Mouse (Mus musculus): ENCODE results near the gene Macrod2. TPM values are rescaled to one million over a fixed set of nuclear protein-coding genes. Genes with fewer than 3 reads are reported as not detected.

The Macrod2 gene
- polyA plus RNA-seq, 1 experiment from 2014 or later: 47.6 TPM

- H3K27me3 ChIP-seq (ENCODE audit: control insufficient read depth, insufficient read depth, low read length): no peaks in the 10 kb centered on the region
- H3K4me1 ChIP-seq (replicated peaks; ENCODE audit: control insufficient read depth, insufficient read depth, low read length): no peaks in the 10 kb centered on the region
- WGBS: 84% methylated on average over 7 of the region's 7 CpGs
- no peak overlapping the region for H3K27ac ChIP-seq (ENCODE audit: low read depth, low read length)
- no peak overlapping the region for H3K4me2 ChIP-seq (ENCODE audit: low read depth, low read length, severe bottlenecking)
- no peaks in the 10 kb centered on the region for H3K36me3 ChIP-seq (ENCODE audit: control insufficient read depth, insufficient read depth, low read length)
- ATAC-seq (replicated peaks; ENCODE audit: low FRiP score) (no peak), DNase-seq (ENCODE audit: low spot score) (no peak)
- no peaks in the 10 kb centered on the region for H3K9me3 ChIP-seq (ENCODE audit: control insufficient read depth, low read length)
- H3K4me3 ChIP-seq (ENCODE audit: low read depth, low read length): no peak overlapping the region
- H3K9ac ChIP-seq (ENCODE audit: low read length): no peak overlapping the region
Observed at GRCm38 (mm10) chr2:140898408-140898985, 503.4 kb downstream of the Macrod2 start.

- H3K27me3 ChIP-seq (ENCODE audit: control insufficient read depth, insufficient read depth, low read length): no peaks in the 10 kb centered on the region
- no peak for ATAC-seq (replicated peaks; ENCODE audit: low FRiP score)
- H3K4me2 ChIP-seq (ENCODE audit: low read depth, low read length, severe bottlenecking): no peak overlapping the region
- no peaks in the 10 kb centered on the region for H3K4me1 ChIP-seq (replicated peaks; ENCODE audit: control insufficient read depth, insufficient read depth, low read length)
- DNase-seq (ENCODE audit: low spot score): no peak
- H3K9me3 ChIP-seq (ENCODE audit: control insufficient read depth, low read length): no peaks in the 10 kb centered on the region
- H3K9ac ChIP-seq (ENCODE audit: low read length): no peak overlapping the region
- whole genome bisulfite sequencing: 41% methylated on average over 4 of the region's 4 CpGs
- no peak overlapping the region for H3K4me3 ChIP-seq (ENCODE audit: low read depth, low read length)
- H3K36me3 ChIP-seq (ENCODE audit: control insufficient read depth, insufficient read depth, low read length): no peaks in the 10 kb centered on the region
- H3K27ac ChIP-seq (ENCODE audit: low read depth, low read length): no peak overlapping the region
Observed at GRCm38 (mm10) chr2:140905331-140905730, 510.2 kb downstream of the Macrod2 start.

GRCm38 (mm10) chr2:140906123-140906522 lies 511.0 kb downstream of the Macrod2 start:
- WGBS: 28% methylated on average over 3 of the region's 3 CpGs
- Histone ChIP-seq H3K4me2 (ENCODE audit: low read depth, low read length, severe bottlenecking) (no peak overlapping the region), H3K9me3 (ENCODE audit: control insufficient read depth, low read length) (no peaks in the 10 kb centered on the region), H3K27ac (ENCODE audit: low read depth, low read length) (no peak overlapping the region), H3K9ac (ENCODE audit: low read length) (no peak overlapping the region), H3K4me3 (ENCODE audit: low read depth, low read length) (no peak overlapping the region), H3K4me1 (replicated peaks; ENCODE audit: control insufficient read depth, insufficient read depth, low read length) (no peaks in the 10 kb centered on the region), H3K36me3 (ENCODE audit: control insufficient read depth, insufficient read depth, low read length) (no peaks in the 10 kb centered on the region), H3K27me3 (ENCODE audit: control insufficient read depth, insufficient read depth, low read length) (no peaks in the 10 kb centered on the region)
- DNase-seq (ENCODE audit: low spot score) (no peak), ATAC-seq (replicated peaks; ENCODE audit: low FRiP score) (no peak)

DNA sequence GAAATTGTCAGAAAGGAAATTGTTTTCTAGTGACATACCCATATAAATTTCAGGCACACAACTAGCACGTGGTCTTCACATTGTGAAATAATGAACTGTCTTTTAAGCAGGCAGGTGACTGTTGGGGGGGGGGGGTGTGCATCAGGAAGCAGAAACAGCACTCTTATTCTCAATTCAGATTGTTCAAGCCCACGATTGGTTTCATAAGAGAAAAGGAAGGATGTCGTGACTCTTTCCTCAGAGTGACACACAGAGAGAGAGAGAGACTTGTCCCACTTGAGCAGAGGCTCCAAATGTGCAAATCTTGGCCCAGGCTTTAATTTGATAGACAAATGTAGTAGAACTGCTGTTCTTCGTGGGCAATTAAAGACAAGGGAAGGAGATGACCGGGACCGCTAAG lies 516.4 kb downstream of the Macrod2 start:
- no peak overlapping the region for H3K27ac ChIP-seq (ENCODE audit: low read depth, low read length)
- 59% methylated on average over 6 of the region's 6 CpGs for WGBS
- H3K4me3 ChIP-seq (ENCODE audit: low read depth, low read length): no peak overlapping the region

DNA sequence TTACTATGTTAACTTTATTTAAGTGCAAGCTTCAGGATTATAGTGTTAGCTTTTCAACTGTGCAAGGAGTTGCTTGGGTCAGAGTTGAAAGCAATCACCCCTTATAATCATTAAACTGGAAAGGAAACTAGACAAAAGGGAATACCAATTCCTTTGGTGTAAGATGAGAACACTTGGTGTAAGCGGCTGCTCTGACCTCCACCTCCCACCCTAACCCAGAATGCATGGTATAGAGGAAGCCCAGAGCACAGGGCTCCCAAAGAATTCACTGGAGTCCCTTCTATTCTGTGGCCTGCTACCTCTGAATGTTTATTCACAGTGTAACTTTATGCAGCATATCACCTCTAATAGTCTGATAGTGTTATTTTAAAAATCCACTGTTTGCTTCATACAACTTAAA lies 517.1 kb downstream of the Macrod2 start:
- Histone ChIP-seq H3K9me3 (ENCODE audit: control insufficient read depth, low read length) (no peaks in the 10 kb centered on the region), H3K4me1 (replicated peaks; ENCODE audit: control insufficient read depth, insufficient read depth, low read length) (no peaks in the 10 kb centered on the region), H3K9ac (ENCODE audit: low read length) (no peak overlapping the region), H3K27me3 (ENCODE audit: control insufficient read depth, insufficient read depth, low read length) (no peaks in the 10 kb centered on the region), H3K27ac (ENCODE audit: low read depth, low read length) (no peak overlapping the region), H3K36me3 (ENCODE audit: control insufficient read depth, insufficient read depth, low read length) (no peaks in the 10 kb centered on the region), H3K4me3 (ENCODE audit: low read depth, low read length) (no peak overlapping the region), H3K4me2 (ENCODE audit: low read depth, low read length, severe bottlenecking) (no peak overlapping the region)
- DNase-seq (ENCODE audit: low spot score): no peak
- WGBS: 25% methylated on average over 1 of the region's 1 CpGs
- ATAC-seq (replicated peaks; ENCODE audit: low FRiP score): no peak

More for the DNA sequence above, 516.4 kb downstream of the Macrod2 start:
- Histone ChIP-seq H3K4me1 (replicated peaks; ENCODE audit: control insufficient read depth, insufficient read depth, low read length) (no peaks in the 10 kb centered on the region), H3K4me2 (ENCODE audit: low read depth, low read length, severe bottlenecking) (no peak overlapping the region), H3K36me3 (ENCODE audit: control insufficient read depth, insufficient read depth, low read length) (no peaks in the 10 kb centered on the region), H3K9me3 (ENCODE audit: control insufficient read depth, low read length) (no peaks in the 10 kb centered on the region), H3K27me3 (ENCODE audit: control insufficient read depth, insufficient read depth, low read length) (no peaks in the 10 kb centered on the region), H3K9ac (ENCODE audit: low read length) (no peak overlapping the region)
- ATAC-seq (replicated peaks; ENCODE audit: low FRiP score) (no peak; the same call in 1 of the 2 replicates), DNase-seq (ENCODE audit: low spot score) (no peak)

DNA sequence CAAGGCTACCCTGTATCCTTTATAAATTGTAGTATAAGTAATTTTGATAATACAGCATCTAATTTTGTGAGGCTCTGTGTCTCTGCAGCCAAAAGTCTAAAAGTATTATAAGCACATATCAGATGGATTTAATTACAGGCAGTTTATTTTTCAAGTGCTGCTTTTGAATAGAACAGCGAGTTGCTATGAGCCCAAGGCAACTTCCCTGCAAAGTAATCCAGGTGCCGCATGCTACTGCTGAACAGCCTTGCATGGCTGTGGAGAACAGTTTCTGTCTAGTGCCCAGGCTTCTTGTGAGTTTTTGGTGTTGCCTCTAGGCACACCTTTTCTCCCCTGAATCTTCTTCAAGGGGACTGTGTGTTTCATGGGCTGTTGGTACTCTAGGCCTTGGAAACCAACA lies 517.8 kb downstream of the Macrod2 start:
- DNase-seq (ENCODE audit: low spot score): no peak
- H3K4me1 ChIP-seq (replicated peaks; ENCODE audit: control insufficient read depth, insufficient read depth, low read length): no peaks in the 10 kb centered on the region
- WGBS: 42% methylated on average over 2 of the region's 2 CpGs
- 0 out of 2 replicates have a peak overlapping the region, but pooled peaks have one; percentile 20 for H3K27ac ChIP-seq (ENCODE audit: low read depth, low read length)
- H3K36me3 ChIP-seq (ENCODE audit: control insufficient read depth, insufficient read depth, low read length): no peaks in the 10 kb centered on the region
- no peak overlapping the region for H3K4me2 ChIP-seq (ENCODE audit: low read depth, low read length, severe bottlenecking)
- H3K9me3 ChIP-seq (ENCODE audit: control insufficient read depth, low read length): no peaks in the 10 kb centered on the region
- H3K4me3 ChIP-seq (ENCODE audit: low read depth, low read length): no peak overlapping the region
- H3K27me3 ChIP-seq (ENCODE audit: control insufficient read depth, insufficient read depth, low read length): no peaks in the 10 kb centered on the region
- no peak overlapping the region for H3K9ac ChIP-seq (ENCODE audit: low read length)
- 0 out of 2 replicates have a peak, but pooled peaks have one; percentile 12 for ATAC-seq (replicated peaks; ENCODE audit: low FRiP score)

DNA sequence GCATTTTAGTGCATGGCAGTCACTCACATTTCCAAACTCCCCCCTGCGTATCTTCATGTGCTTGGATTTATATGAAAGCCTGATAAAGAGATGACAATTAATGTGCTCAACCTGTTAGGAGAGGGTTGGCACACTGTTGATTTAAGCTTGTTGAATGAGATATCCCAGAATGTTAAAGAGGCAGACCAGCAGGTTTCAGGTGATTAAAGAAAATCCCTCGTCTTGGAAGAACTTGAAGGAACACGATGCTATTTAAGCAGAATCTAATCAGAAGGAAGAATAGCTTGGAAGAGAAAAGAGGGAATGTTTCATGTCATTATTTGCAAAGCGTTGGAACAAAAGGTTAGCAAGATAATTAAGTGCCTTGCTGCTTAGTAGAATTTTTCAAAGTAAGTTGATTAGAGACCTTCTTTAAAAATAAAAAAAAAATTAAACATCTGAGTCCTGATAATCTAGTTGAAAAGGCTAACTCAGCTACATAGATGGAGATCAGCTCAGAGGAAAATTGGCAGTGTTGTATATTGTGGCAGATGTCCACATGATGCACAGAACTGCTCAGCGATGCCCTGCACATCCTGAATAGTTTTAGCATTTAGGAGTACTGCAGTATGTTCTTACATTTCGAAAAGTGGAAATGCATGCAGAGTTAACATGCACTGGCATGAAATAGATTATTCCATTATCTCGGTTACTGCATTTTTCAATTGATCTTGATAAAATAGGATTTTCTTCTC lies 518.7 kb downstream of the Macrod2 start:
- peak; percentile 58; the same call in 1 of the 2 replicates for ATAC-seq (replicated peaks; ENCODE audit: low FRiP score)
- WGBS: 42% methylated on average over 7 of the region's 7 CpGs
- H3K27me3 ChIP-seq (ENCODE audit: control insufficient read depth, insufficient read depth, low read length): no peaks in the 10 kb centered on the region
- H3K4me2 ChIP-seq (ENCODE audit: low read depth, low read length, severe bottlenecking): no peak overlapping the region
- H3K4me1 ChIP-seq (replicated peaks; ENCODE audit: control insufficient read depth, insufficient read depth, low read length): no peaks in the 10 kb centered on the region
- H3K27ac ChIP-seq (ENCODE audit: low read depth, low read length): no peak overlapping the region
- DNase-seq (ENCODE audit: low spot score): no peak
- H3K9me3 ChIP-seq (ENCODE audit: control insufficient read depth, low read length): no peaks in the 10 kb centered on the region
- H3K36me3 ChIP-seq (ENCODE audit: control insufficient read depth, insufficient read depth, low read length): no peaks in the 10 kb centered on the region
- H3K9ac ChIP-seq (ENCODE audit: low read length): no peak overlapping the region
- no peak overlapping the region for H3K4me3 ChIP-seq (ENCODE audit: low read depth, low read length)

GRCm38 (mm10) chr2:140926922-140927321 lies 531.8 kb downstream of the Macrod2 start:
- Histone ChIP-seq H3K27me3 (ENCODE audit: control insufficient read depth, insufficient read depth, low read length) (no peaks in the 10 kb centered on the region), H3K4me3 (ENCODE audit: low read depth, low read length) (no peak overlapping the region), H3K4me1 (replicated peaks; ENCODE audit: control insufficient read depth, insufficient read depth, low read length) (no peaks in the 10 kb centered on the region), H3K9ac (ENCODE audit: low read length) (no peak overlapping the region), H3K9me3 (ENCODE audit: control insufficient read depth, low read length) (no peaks in the 10 kb centered on the region), H3K27ac (ENCODE audit: low read depth, low read length) (no peak overlapping the region), H3K4me2 (ENCODE audit: low read depth, low read length, severe bottlenecking) (no peak overlapping the region), H3K36me3 (ENCODE audit: control insufficient read depth, insufficient read depth, low read length) (no peaks in the 10 kb centered on the region)
- peak; percentile 52 for DNase-seq (ENCODE audit: low spot score)
- ATAC-seq (replicated peaks; ENCODE audit: low FRiP score): no peak

DNA sequence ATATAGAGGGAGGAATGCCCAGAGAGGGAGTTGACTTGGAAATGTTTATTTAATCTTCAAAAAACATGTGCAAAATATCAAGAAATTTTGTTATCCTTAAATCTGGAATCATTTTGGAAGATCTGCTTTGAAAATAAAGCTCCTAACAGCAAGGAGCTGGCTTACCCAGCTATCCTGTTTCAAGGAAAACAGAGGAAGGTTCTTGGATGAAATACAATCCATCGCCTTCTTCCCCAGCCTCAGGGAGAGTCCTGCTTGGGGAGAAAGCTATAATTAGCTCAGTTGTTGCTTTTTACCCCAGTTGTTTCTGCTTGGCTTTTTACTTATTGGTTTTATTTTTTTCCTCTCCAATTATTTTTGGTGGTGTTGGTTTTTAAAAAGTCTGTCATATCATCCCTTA lies 539.4 kb downstream of the Macrod2 start:
- no peak for DNase-seq (ENCODE audit: low spot score)
- no peak overlapping the region for H3K9ac ChIP-seq (ENCODE audit: low read length)
- ATAC-seq (replicated peaks; ENCODE audit: low FRiP score): no peak
- no peak overlapping the region for H3K4me2 ChIP-seq (ENCODE audit: low read depth, low read length, severe bottlenecking)
- H3K4me1 ChIP-seq (replicated peaks; ENCODE audit: control insufficient read depth, insufficient read depth, low read length): no peaks in the 10 kb centered on the region
- 70% methylated on average over 1 of the region's 1 CpGs for WGBS
- no peaks in the 10 kb centered on the region for H3K36me3 ChIP-seq (ENCODE audit: control insufficient read depth, insufficient read depth, low read length)
- H3K27ac ChIP-seq (ENCODE audit: low read depth, low read length): no peak overlapping the region
- no peaks in the 10 kb centered on the region for H3K9me3 ChIP-seq (ENCODE audit: control insufficient read depth, low read length)
- no peaks in the 10 kb centered on the region for H3K27me3 ChIP-seq (ENCODE audit: control insufficient read depth, insufficient read depth, low read length)
- no peak overlapping the region for H3K4me3 ChIP-seq (ENCODE audit: low read depth, low read length)
